Mouse (Mus musculus): ENCODE measurements at regions not wholly inside any gene's neighbourhood (a gene's known extent, or its start where the extent isn't known, plus 50 kb on each side); places are given as distances from the start of the nearest gene placed in this dataset.

- Histone ChIP-seq H3K4me1 (ENCODE audit: control insufficient read depth, insufficient read depth, low read length) (no peaks in the 10 kb centered on the region), H3K4me2 (no peak overlapping the region), H3K27ac (ENCODE audit: low read depth, low read length) (no peak overlapping the region), H3K9ac (ENCODE audit: low read depth, low read length) (no peak overlapping the region), H3K4me3 (ENCODE audit: low read depth, low read length) (no peak overlapping the region), H3K36me3 (ENCODE audit: control insufficient read depth, insufficient read depth, low read length) (no peaks in the 10 kb centered on the region), H3K9me3 (replicated peaks; ENCODE audit: control insufficient read depth, low read length) (no peaks in the 10 kb centered on the region), H3K27me3 (ENCODE audit: control insufficient read depth, insufficient read depth, low read length) (no peaks in the 10 kb centered on the region)
- no peak for ATAC-seq (replicated peaks; ENCODE audit: insufficient number of reproducible peaks, low FRiP score, low TSS enrichment)
- WGBS (ENCODE audit: insufficient replicate concordance): 68% methylated on average over 8 of the region's 8 CpGs
Measured at GRCm38 (mm10) chr14:68973636-68974101, 320.4 kb downstream of the Synb start.

GRCm38 (mm10) chr14:68966758-68967157 lies 327.3 kb downstream of the Synb start:
- H3K9ac ChIP-seq (ENCODE audit: low read depth, low read length): no peak overlapping the region
- 0% methylated on average over 1 of the region's 1 CpGs for WGBS (ENCODE audit: insufficient replicate concordance)
- no peaks in the 10 kb centered on the region for H3K36me3 ChIP-seq (ENCODE audit: control insufficient read depth, insufficient read depth, low read length)
- H3K4me2 ChIP-seq: no peak overlapping the region
- H3K27ac ChIP-seq (ENCODE audit: low read depth, low read length): no peak overlapping the region
- no peaks in the 10 kb centered on the region for H3K4me1 ChIP-seq (ENCODE audit: control insufficient read depth, insufficient read depth, low read length)
- ATAC-seq (replicated peaks; ENCODE audit: insufficient number of reproducible peaks, low FRiP score, low TSS enrichment): no peak
- no peaks in the 10 kb centered on the region for H3K9me3 ChIP-seq (replicated peaks; ENCODE audit: control insufficient read depth, low read length)
- H3K27me3 ChIP-seq (ENCODE audit: control insufficient read depth, insufficient read depth, low read length): no peaks in the 10 kb centered on the region
- no peak overlapping the region for H3K4me3 ChIP-seq (ENCODE audit: low read depth, low read length)

- H3K27ac ChIP-seq (ENCODE audit: low read depth, low read length): no peak overlapping the region
- no peak overlapping the region for H3K4me3 ChIP-seq (ENCODE audit: low read depth, low read length)
- H3K4me2 ChIP-seq: no peak overlapping the region
- no peaks in the 10 kb centered on the region for H3K27me3 ChIP-seq (ENCODE audit: control insufficient read depth, insufficient read depth, low read length)
- ATAC-seq (replicated peaks; ENCODE audit: insufficient number of reproducible peaks, low FRiP score, low TSS enrichment): no peak
- H3K36me3 ChIP-seq (ENCODE audit: control insufficient read depth, insufficient read depth, low read length): no peaks in the 10 kb centered on the region
- 72% methylated on average over 9 of the region's 9 CpGs for WGBS (ENCODE audit: insufficient replicate concordance)
- H3K4me1 ChIP-seq (ENCODE audit: control insufficient read depth, insufficient read depth, low read length): no peaks in the 10 kb centered on the region
- no peak overlapping the region for H3K9ac ChIP-seq (ENCODE audit: low read depth, low read length)
- no peaks in the 10 kb centered on the region for H3K9me3 ChIP-seq (replicated peaks; ENCODE audit: control insufficient read depth, low read length)
Measured at GRCm38 (mm10) chr14:68954577-68955460, 339.3 kb downstream of the Synb start.

GRCm38 (mm10) chr14:68945906-68946305 lies 348.2 kb downstream of the Synb start:
- no peaks in the 10 kb centered on the region for H3K36me3 ChIP-seq (ENCODE audit: control insufficient read depth, insufficient read depth, low read length)
- H3K9me3 ChIP-seq (replicated peaks; ENCODE audit: control insufficient read depth, low read length): no peaks in the 10 kb centered on the region
- H3K4me2 ChIP-seq: no peak overlapping the region
- H3K4me3 ChIP-seq (ENCODE audit: low read depth, low read length): no peak overlapping the region
- no peak for ATAC-seq (replicated peaks; ENCODE audit: insufficient number of reproducible peaks, low FRiP score, low TSS enrichment)
- H3K27ac ChIP-seq (ENCODE audit: low read depth, low read length): no peak overlapping the region
- WGBS (ENCODE audit: insufficient replicate concordance): 59% methylated on average over 3 of the region's 3 CpGs
- no peak overlapping the region for H3K9ac ChIP-seq (ENCODE audit: low read depth, low read length)
- no peaks in the 10 kb centered on the region; the same call in 1 of the 2 replicates for H3K4me1 ChIP-seq (ENCODE audit: control insufficient read depth, insufficient read depth, low read length)
- H3K27me3 ChIP-seq (ENCODE audit: control insufficient read depth, insufficient read depth, low read length): no peaks in the 10 kb centered on the region

- Histone ChIP-seq H3K9me3 (replicated peaks; ENCODE audit: control insufficient read depth, low read length) (no peaks in the 10 kb centered on the region), H3K9ac (ENCODE audit: low read depth, low read length) (no peak overlapping the region), H3K36me3 (ENCODE audit: control insufficient read depth, insufficient read depth, low read length) (no peaks in the 10 kb centered on the region), H3K27ac (ENCODE audit: low read depth, low read length) (no peak overlapping the region), H3K27me3 (ENCODE audit: control insufficient read depth, insufficient read depth, low read length) (no peaks in the 10 kb centered on the region), H3K4me2 (no peak overlapping the region), H3K4me1 (ENCODE audit: control insufficient read depth, insufficient read depth, low read length) (no peaks in the 10 kb centered on the region; the same call in 1 of the 2 replicates), H3K4me3 (ENCODE audit: low read depth, low read length) (no peak overlapping the region)
- WGBS (ENCODE audit: insufficient replicate concordance): 58% methylated on average over 4 of the region's 4 CpGs
- ATAC-seq (replicated peaks; ENCODE audit: insufficient number of reproducible peaks, low FRiP score, low TSS enrichment): no peak
Measured at GRCm38 (mm10) chr14:68945434-68945833, 348.7 kb downstream of the Synb start.

- Histone ChIP-seq H3K27ac (ENCODE audit: low read depth, low read length) (no peak overlapping the region), H3K36me3 (ENCODE audit: control insufficient read depth, insufficient read depth, low read length) (no peaks in the 10 kb centered on the region), H3K4me2 (no peak overlapping the region), H3K4me1 (ENCODE audit: control insufficient read depth, insufficient read depth, low read length) (no peaks in the 10 kb centered on the region; the same call in 1 of the 2 replicates), H3K4me3 (ENCODE audit: low read depth, low read length) (no peak overlapping the region), H3K9me3 (replicated peaks; ENCODE audit: control insufficient read depth, low read length) (no peaks in the 10 kb centered on the region), H3K27me3 (ENCODE audit: control insufficient read depth, insufficient read depth, low read length) (no peaks in the 10 kb centered on the region), H3K9ac (ENCODE audit: low read depth, low read length) (no peak overlapping the region)
- ATAC-seq (replicated peaks; ENCODE audit: insufficient number of reproducible peaks, low FRiP score, low TSS enrichment): no peak
- WGBS (ENCODE audit: insufficient replicate concordance): 85% methylated on average over 2 of the region's 2 CpGs
Measured at GRCm38 (mm10) chr14:68941759-68942158, 352.3 kb downstream of the Synb start.

GRCm38 (mm10) chr14:68941132-68941690 lies 352.9 kb downstream of the Synb start:
- Histone ChIP-seq H3K4me1 (ENCODE audit: control insufficient read depth, insufficient read depth, low read length) (no peaks in the 10 kb centered on the region; the same call in 1 of the 2 replicates), H3K27me3 (ENCODE audit: control insufficient read depth, insufficient read depth, low read length) (no peaks in the 10 kb centered on the region), H3K36me3 (ENCODE audit: control insufficient read depth, insufficient read depth, low read length) (no peaks in the 10 kb centered on the region), H3K4me2 (no peak overlapping the region), H3K9ac (ENCODE audit: low read depth, low read length) (no peak overlapping the region), H3K9me3 (replicated peaks; ENCODE audit: control insufficient read depth, low read length) (no peaks in the 10 kb centered on the region), H3K4me3 (ENCODE audit: low read depth, low read length) (no peak overlapping the region), H3K27ac (ENCODE audit: low read depth, low read length) (no peak overlapping the region)
- 56% methylated on average over 7 of the region's 7 CpGs for WGBS (ENCODE audit: insufficient replicate concordance)
- ATAC-seq (replicated peaks; ENCODE audit: insufficient number of reproducible peaks, low FRiP score, low TSS enrichment): no peak

- Histone ChIP-seq H3K4me2 (no peak overlapping the region), H3K27me3 (ENCODE audit: control insufficient read depth, insufficient read depth, low read length) (no peaks in the 10 kb centered on the region), H3K4me3 (ENCODE audit: low read depth, low read length) (no peak overlapping the region), H3K9ac (ENCODE audit: low read depth, low read length) (no peak overlapping the region), H3K4me1 (ENCODE audit: control insufficient read depth, insufficient read depth, low read length) (peaks cover 5% of the 10 kb centered on the region; the same call in 1 of the 2 replicates), H3K9me3 (replicated peaks; ENCODE audit: control insufficient read depth, low read length) (no peaks in the 10 kb centered on the region), H3K27ac (ENCODE audit: low read depth, low read length) (no peak overlapping the region), H3K36me3 (ENCODE audit: control insufficient read depth, insufficient read depth, low read length) (no peaks in the 10 kb centered on the region)
- 73% methylated on average over 6 of the region's 6 CpGs for WGBS (ENCODE audit: insufficient replicate concordance)
- no peak for ATAC-seq (replicated peaks; ENCODE audit: insufficient number of reproducible peaks, low FRiP score, low TSS enrichment)
Measured at GRCm38 (mm10) chr14:68935303-68935662, 358.8 kb downstream of the Synb start.
